Mouse (Mus musculus): Measurements from ENCODE around the gene Cep83.

DNA sequence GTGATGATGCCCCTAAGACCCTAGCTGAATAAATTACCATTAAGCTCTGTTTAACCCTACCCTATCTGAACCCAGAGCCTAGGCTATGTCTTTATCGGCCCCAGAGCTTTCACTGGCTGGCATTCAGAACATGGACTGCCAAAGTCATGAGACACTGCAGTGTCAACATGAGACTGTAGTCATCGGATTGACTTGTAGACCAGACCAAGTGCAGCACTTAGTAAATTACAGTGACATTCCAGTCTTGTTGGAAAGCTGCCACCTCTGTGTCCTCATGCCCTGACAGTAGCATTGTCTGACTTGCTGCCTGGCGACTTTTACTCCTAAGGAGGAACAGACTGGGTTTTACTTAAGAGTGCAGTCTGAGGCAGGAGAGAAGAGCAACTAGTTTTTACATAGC, 100.8 kb downstream of the Cep83 start:
- TF ChIP-seq CTCF (IDR thresholded peaks at IDR 0.05; ENCODE audit: borderline replicate concordance, insufficient read depth, low read depth, low read length) = no peak
- TF ChIP-seq POLR2A (IDR thresholded peaks at IDR 0.05; ENCODE audit: borderline replicate concordance, insufficient read depth, low read length) = no peak
